Mouse (Mus musculus) hindbrain, embryonic 11.5 days (tissue): ENCODE measurements around the gene Hspd1. TPM values are rescaled to one million over a fixed set of nuclear protein-coding genes. Genes with fewer than 3 reads are reported as not detected.
"Not testable (repeated sequence)": the region's sequence is repeated elsewhere in the genome, so short reads cannot be mapped to it uniquely, and the experiment has no call there.

Source experiments
- ATAC-seq: fragments of 200-750 bp; cut with Nextera tagmentation; 2 replicates; pipeline ENCODE4 v1.8.0; 2017; ENCODE audit warnings: mild to moderate bottlenecking, moderate TSS enrichment, moderate library complexity; ENCODE audit not compliant: low FRiP score
- DNase-seq: peaks from one replicate; pipeline ENCODE4 v3.0.0-alpha.2; 2015; ENCODE audit warnings: low spot score
- H3K27ac ChIP-seq: fragments of 300-500 bp; sonication (generic); 2 replicates; pipeline ENCODE4 v1.5.1; 2014; ENCODE audit warnings: mild to moderate bottlenecking, low read depth, low read length
- H3K27me3 ChIP-seq: fragments of 300-500 bp; sonication (generic); 2 replicates; pipeline ENCODE4 v1.6.1; 2014; ENCODE audit warnings: mild to moderate bottlenecking, low read length, moderate library complexity, mixed read lengths; ENCODE audit not compliant: control insufficient read depth, insufficient read depth
- H3K36me3 ChIP-seq: fragments of 300-500 bp; sonication (generic); 2 replicates; pipeline ENCODE4 v1.6.1; 2014; ENCODE audit warnings: mild to moderate bottlenecking, low read length, moderate library complexity, mixed read lengths; ENCODE audit not compliant: control insufficient read depth, insufficient read depth
- H3K4me1 ChIP-seq: fragments of 300-500 bp; sonication (generic); replicated peaks from 2 replicates; pipeline ENCODE4 v1.6.1; 2014; ENCODE audit warnings: low read length, mixed read lengths; ENCODE audit not compliant: control insufficient read depth, insufficient read depth
- H3K4me2 ChIP-seq: fragments of 300-500 bp; sonication (generic); replicated peaks from 2 replicates; pipeline ENCODE4 v1.6.1; 2014; ENCODE audit warnings: mild to moderate bottlenecking, low read depth, low read length
- H3K4me3 ChIP-seq: fragments of 300-500 bp; sonication (generic); 2 replicates; pipeline ENCODE4 v1.5.1; 2014; ENCODE audit warnings: low read depth, low read length
- H3K9ac ChIP-seq: fragments of 300-500 bp; sonication (generic); 2 replicates; pipeline ENCODE4 v1.6.1; 2014; ENCODE audit warnings: low read depth, low read length
- H3K9me3 ChIP-seq: fragments of 300-500 bp; sonication (generic); 2 replicates; pipeline ENCODE4 v1.6.1; 2016; ENCODE audit warnings: low read length; ENCODE audit not compliant: control insufficient read depth
- WGBS: fragments of 180-500 bp; shearing (Covaris S2); extraction: QIAGEN DNeasy Blood & Tissue Kit; methylation state at CpG from one replicate; pipeline ENCODE4 v1.1.7; 2014; 5-methylcytosine and 5-hydroxymethylcytosine counted together
- polyA plus RNA-seq: library from polyadenylated mRNA; unstranded; fragments of >200 nt; fragmentation: Nextera tagmentation; extraction: Ambion mirVana; gene quantifications from 2 replicates; pipeline ENCODE4 v1.2.1, GENCODE M21; 2014

The Hspd1 gene
- polyA plus RNA-seq, 1 experiment from 2014 or later, result 354 TPM

- H3K36me3 ChIP-seq, result no peaks in the 10 kb centered on the region
- no peak overlapping the region for H3K4me3 ChIP-seq
- H3K27me3 ChIP-seq, result no peaks in the 10 kb centered on the region
- H3K27ac ChIP-seq, result no peak overlapping the region
- no peak overlapping the region for H3K4me2 ChIP-seq
- no peaks in the 10 kb centered on the region for H3K9me3 ChIP-seq
- WGBS, result 93% methylated on average over 5 of the region's 5 CpGs
- no peak overlapping the region for H3K9ac ChIP-seq
- ATAC-seq (no peak), DNase-seq (no peak)
- no peaks in the 10 kb centered on the region for H3K4me1 ChIP-seq
These were observed 41.7 kb upstream of the Hspd1 start for GRCm38 (mm10) chr1:55129716-55130115.

GRCm38 (mm10) chr1:55124136-55124535 is 36.1 kb upstream of the Hspd1 start:
- 94% methylated on average over 2 of the region's 2 CpGs for WGBS
- not testable (repeated sequence) for DNase-seq

GRCm38 (mm10) chr1:55123561-55123960 is 35.5 kb upstream of the Hspd1 start:
- WGBS, result 93% methylated on average over 2 of the region's 2 CpGs
- no peak for DNase-seq
- H3K9me3 ChIP-seq, result no peaks in the 10 kb centered on the region
- no peak overlapping the region for H3K4me2 ChIP-seq
- no peaks in the 10 kb centered on the region for H3K36me3 ChIP-seq
- no peak overlapping the region for H3K4me3 ChIP-seq
- no peak overlapping the region for H3K27ac ChIP-seq
- no peaks in the 10 kb centered on the region for H3K27me3 ChIP-seq
- ATAC-seq, result no peak
- no peaks in the 10 kb centered on the region for H3K4me1 ChIP-seq
- H3K9ac ChIP-seq, result no peak overlapping the region

More at GRCm38 (mm10) chr1:55124136-55124535, 36.1 kb upstream of the Hspd1 start:
- H3K27ac ChIP-seq, H3K4me1 ChIP-seq, H3K4me3 ChIP-seq, H3K9ac ChIP-seq, H3K4me2 ChIP-seq, H3K27me3 ChIP-seq, ATAC-seq, H3K36me3 ChIP-seq, H3K9me3 ChIP-seq: not testable (repeated sequence)

GRCm38 (mm10) chr1:55123046-55123445 is 35.0 kb upstream of the Hspd1 start:
- H3K4me2 ChIP-seq, result no peak overlapping the region
- H3K36me3 ChIP-seq, result no peaks in the 10 kb centered on the region
- no peaks in the 10 kb centered on the region for H3K9me3 ChIP-seq
- H3K27ac ChIP-seq, result no peak overlapping the region
- no peak overlapping the region for H3K4me3 ChIP-seq
- ATAC-seq, result no peak
- no peaks in the 10 kb centered on the region for H3K27me3 ChIP-seq
- WGBS, result 84% methylated on average over 5 of the region's 5 CpGs
- no peaks in the 10 kb centered on the region for H3K4me1 ChIP-seq
- no peak overlapping the region for H3K9ac ChIP-seq
- no peak for DNase-seq

- H3K36me3 ChIP-seq, result no peaks in the 10 kb centered on the region
- ATAC-seq (no peak), DNase-seq (no peak)
- H3K9ac ChIP-seq, result no peak overlapping the region
- H3K27me3 ChIP-seq, result no peaks in the 10 kb centered on the region
- H3K9me3 ChIP-seq, result no peaks in the 10 kb centered on the region
- no peaks in the 10 kb centered on the region for H3K4me1 ChIP-seq
- 90% methylated on average over 4 of the region's 4 CpGs for WGBS
- H3K4me3 ChIP-seq, result no peak overlapping the region
- H3K27ac ChIP-seq, result no peak overlapping the region
- H3K4me2 ChIP-seq, result no peak overlapping the region
These were observed 21.2 kb upstream of the Hspd1 start for GRCm38 (mm10) chr1:55109066-55109766.

GRCm38 (mm10) chr1:55108473-55108872 is 20.4 kb upstream of the Hspd1 start:
- WGBS, result 52% methylated on average over 2 of the region's 2 CpGs
- no peaks in the 10 kb centered on the region for H3K27me3 ChIP-seq
- no peak overlapping the region for H3K9ac ChIP-seq
- ATAC-seq (no peak), DNase-seq (no peak)
- H3K9me3 ChIP-seq, result no peaks in the 10 kb centered on the region
- H3K4me3 ChIP-seq, result no peak overlapping the region
- H3K27ac ChIP-seq, result no peak overlapping the region
- H3K36me3 ChIP-seq, result no peaks in the 10 kb centered on the region
- H3K4me1 ChIP-seq, result no peaks in the 10 kb centered on the region
- H3K4me2 ChIP-seq, result no peak overlapping the region

- ATAC-seq, result no peak
- H3K9ac ChIP-seq, result no peak overlapping the region
These were observed 19.6 kb upstream of the Hspd1 start for GRCm38 (mm10) chr1:55107644-55108043.

GRCm38 (mm10) chr1:55106919-55107585 is 19.0 kb upstream of the Hspd1 start:
- WGBS, result 89% methylated on average over 9 of the region's 9 CpGs

More at GRCm38 (mm10) chr1:55107644-55108043, 19.6 kb upstream of the Hspd1 start:
- no peaks in the 10 kb centered on the region for H3K4me1 ChIP-seq
- H3K4me3 ChIP-seq, result no peak overlapping the region
- H3K36me3 ChIP-seq, result no peaks in the 10 kb centered on the region
- no peak overlapping the region for H3K4me2 ChIP-seq
- 85% methylated on average over 1 of the region's 1 CpGs for WGBS
- DNase-seq, result no peak
- H3K9me3 ChIP-seq, result no peaks in the 10 kb centered on the region
- no peaks in the 10 kb centered on the region for H3K27me3 ChIP-seq
- H3K27ac ChIP-seq, result no peak overlapping the region

GRCm38 (mm10) chr1:55092469-55092868 is 4.4 kb upstream of the Hspd1 start:
- no peaks in the 10 kb centered on the region for H3K27me3 ChIP-seq
- 81% methylated on average over 1 of the region's 1 CpGs for WGBS
- H3K4me3 ChIP-seq, result no peak overlapping the region
- H3K27ac ChIP-seq, result no peak overlapping the region
- H3K9me3 ChIP-seq, result no peaks in the 10 kb centered on the region
- ATAC-seq, result no peak
- no peak overlapping the region for H3K4me2 ChIP-seq
- H3K9ac ChIP-seq, result no peak overlapping the region
- no peaks in the 10 kb centered on the region for H3K36me3 ChIP-seq
- DNase-seq, result no peak
- 0 out of 2 replicates have a peak, but pooled peaks cover 2% of the 10 kb centered on the region for H3K4me1 ChIP-seq

More at GRCm38 (mm10) chr1:55106919-55107585, 19.0 kb upstream of the Hspd1 start:
- H3K36me3 ChIP-seq, result no peaks in the 10 kb centered on the region
- no peak for ATAC-seq
- H3K9me3 ChIP-seq, result no peaks in the 10 kb centered on the region
- DNase-seq, result no peak
- no peaks in the 10 kb centered on the region for H3K27me3 ChIP-seq
- H3K27ac ChIP-seq, result no peak overlapping the region
- no peak overlapping the region for H3K4me2 ChIP-seq
- no peak overlapping the region for H3K9ac ChIP-seq
- no peaks in the 10 kb centered on the region for H3K4me1 ChIP-seq
- no peak overlapping the region for H3K4me3 ChIP-seq
